Mouse (Mus musculus): ENCODE results near the gene Clk2. TPM values are rescaled to one million over a fixed set of nuclear protein-coding genes. Genes with fewer than 3 reads are reported as not detected.

Clk2 gene
- polyA plus RNA-seq, 1 experiment from 2014 or later: 29.5 TPM

- Histone ChIP-seq H3K4me2 (no peak overlapping the region), H3K4me3 (ENCODE audit: low read depth, low read length) (no peak overlapping the region), H3K27me3 (ENCODE audit: control insufficient read depth, insufficient read depth, low read length) (no peaks in the 10 kb centered on the region), H3K9ac (ENCODE audit: low read length) (no peak overlapping the region), H3K4me1 (ENCODE audit: control insufficient read depth, insufficient read depth, low read length) (peaks cover 47% of the 10 kb centered on the region), H3K27ac (ENCODE audit: low read depth, low read length) (no peak overlapping the region; the same call in 1 of the 2 replicates), H3K36me3 (ENCODE audit: control insufficient read depth, insufficient read depth, low read length) (peaks cover 9% of the 10 kb centered on the region; the same call in 1 of the 2 replicates), H3K9me3 (ENCODE audit: control insufficient read depth, low read length) (no peaks in the 10 kb centered on the region)
- ATAC-seq (ENCODE audit: low FRiP score) (no peak), DNase-seq (ENCODE audit: low spot score, missing footprints) (no peak)
- WGBS: 80% methylated on average over 5 of the region's 5 CpGs
These were observed 56.6 kb downstream of the Clk2 start for GRCm38 (mm10) chr3:89221167-89221566.

GRCm38 (mm10) chr3:89224796-89225195, 60.2 kb downstream of the Clk2 start:
- H3K4me3 ChIP-seq (ENCODE audit: low read depth, low read length): peak overlapping the region; percentile 63
- H3K4me2 ChIP-seq: peak overlapping the region; percentile 83
- peak; percentile 89 for DNase-seq (ENCODE audit: low spot score, missing footprints)
- H3K27me3 ChIP-seq (ENCODE audit: control insufficient read depth, insufficient read depth, low read length): no peaks in the 10 kb centered on the region
- 33% methylated on average over 11 of the region's 11 CpGs for WGBS
- no peak for ATAC-seq (ENCODE audit: low FRiP score)
- peaks cover 46% of the 10 kb centered on the region for H3K4me1 ChIP-seq (ENCODE audit: control insufficient read depth, insufficient read depth, low read length)
- peaks cover 9% of the 10 kb centered on the region; the same call in 1 of the 2 replicates for H3K36me3 ChIP-seq (ENCODE audit: control insufficient read depth, insufficient read depth, low read length)
- peak overlapping the region; percentile 89 for H3K27ac ChIP-seq (ENCODE audit: low read depth, low read length)
- H3K9ac ChIP-seq (ENCODE audit: low read length): peak overlapping the region; percentile 93
- H3K9me3 ChIP-seq (ENCODE audit: control insufficient read depth, low read length): no peaks in the 10 kb centered on the region

- Histone ChIP-seq H3K27ac (ENCODE audit: low read depth, low read length) (peak overlapping the region; percentile 89), H3K4me2 (peak overlapping the region; percentile 83), H3K9ac (ENCODE audit: low read length) (peak overlapping the region; percentile 93), H3K4me3 (ENCODE audit: low read depth, low read length) (peak overlapping the region; percentile 63), H3K36me3 (ENCODE audit: control insufficient read depth, insufficient read depth, low read length) (peaks cover 9% of the 10 kb centered on the region; the same call in 1 of the 2 replicates), H3K27me3 (ENCODE audit: control insufficient read depth, insufficient read depth, low read length) (no peaks in the 10 kb centered on the region), H3K9me3 (ENCODE audit: control insufficient read depth, low read length) (no peaks in the 10 kb centered on the region), H3K4me1 (ENCODE audit: control insufficient read depth, insufficient read depth, low read length) (peaks cover 46% of the 10 kb centered on the region)
- DNase-seq (ENCODE audit: low spot score, missing footprints) (peak; percentile 92), ATAC-seq (ENCODE audit: low FRiP score) (no peak; the same call in 1 of the 2 replicates)
- WGBS: 19% methylated on average over 12 of the region's 12 CpGs
These were observed 60.8 kb downstream of the Clk2 start for GRCm38 (mm10) chr3:89225321-89225815.

GRCm38 (mm10) chr3:89225918-89226317, 61.3 kb downstream of the Clk2 start:
- H3K9ac ChIP-seq (ENCODE audit: low read length): peak overlapping the region; percentile 93
- H3K4me1 ChIP-seq (ENCODE audit: control insufficient read depth, insufficient read depth, low read length): peaks cover 46% of the 10 kb centered on the region

GRCm38 (mm10) chr3:89226361-89226760, 61.8 kb downstream of the Clk2 start:
- peak; percentile 94 for DNase-seq (ENCODE audit: low spot score, missing footprints)
- no peaks in the 10 kb centered on the region for H3K27me3 ChIP-seq (ENCODE audit: control insufficient read depth, insufficient read depth, low read length)
- H3K9me3 ChIP-seq (ENCODE audit: control insufficient read depth, low read length): no peaks in the 10 kb centered on the region
- H3K4me1 ChIP-seq (ENCODE audit: control insufficient read depth, insufficient read depth, low read length): peaks cover 43% of the 10 kb centered on the region
- 5% methylated on average over 11 of the region's 11 CpGs for WGBS
- peaks cover 9% of the 10 kb centered on the region; the same call in 1 of the 2 replicates for H3K36me3 ChIP-seq (ENCODE audit: control insufficient read depth, insufficient read depth, low read length)
- H3K27ac ChIP-seq (ENCODE audit: low read depth, low read length): peak overlapping the region; percentile 89
- peak overlapping the region; percentile 93 for H3K9ac ChIP-seq (ENCODE audit: low read length)
- H3K4me2 ChIP-seq: peak overlapping the region; percentile 83
- no peak; the same call in none of the 2 replicates for ATAC-seq (ENCODE audit: low FRiP score)
- peak overlapping the region; percentile 63 for H3K4me3 ChIP-seq (ENCODE audit: low read depth, low read length)

More at GRCm38 (mm10) chr3:89225918-89226317, 61.3 kb downstream of the Clk2 start:
- H3K4me2 ChIP-seq: peak overlapping the region; percentile 83
- DNase-seq (ENCODE audit: low spot score, missing footprints) (peak; percentile 98), ATAC-seq (ENCODE audit: low FRiP score) (peak; percentile 82)
- peak overlapping the region; percentile 63 for H3K4me3 ChIP-seq (ENCODE audit: low read depth, low read length)
- peak overlapping the region; percentile 89 for H3K27ac ChIP-seq (ENCODE audit: low read depth, low read length)
- H3K27me3 ChIP-seq (ENCODE audit: control insufficient read depth, insufficient read depth, low read length): no peaks in the 10 kb centered on the region
- H3K36me3 ChIP-seq (ENCODE audit: control insufficient read depth, insufficient read depth, low read length): peaks cover 9% of the 10 kb centered on the region; the same call in 1 of the 2 replicates
- no peaks in the 10 kb centered on the region for H3K9me3 ChIP-seq (ENCODE audit: control insufficient read depth, low read length)
- WGBS: 11% methylated on average over 4 of the region's 4 CpGs

Other genes with a start within 250 kb of the Clk2 start
- gene Ash1l, start 214.2 kb upstream of the Clk2 start, polyA plus RNA-seq (2014; fragmentation: Nextera tagmentation; extraction: Ambion mirVana): 12.7 and 14.5 TPM in 2 replicates
- 148 and 157 TPM in 2 replicates for gene Dap3, start 213.6 kb upstream of the Clk2 start, polyA plus RNA-seq (2014; fragmentation: Nextera tagmentation; extraction: Ambion mirVana)
- gene Rusc1, start 71.5 kb upstream of the Clk2 start, polyA plus RNA-seq (2014; fragmentation: Nextera tagmentation; extraction: Ambion mirVana): 25.2 and 28.0 TPM in 2 replicates
- gene Gm43738, start 63.7 kb upstream of the Clk2 start, polyA plus RNA-seq (2014; fragmentation: Nextera tagmentation; extraction: Ambion mirVana): not detected in 2 replicates
- 342 TPM in 2 replicates for gene Fdps, start 62.8 kb upstream of the Clk2 start, polyA plus RNA-seq (2014; fragmentation: Nextera tagmentation; extraction: Ambion mirVana)
- gene Pklr, start 28.7 kb upstream of the Clk2 start, polyA plus RNA-seq (2014; fragmentation: Nextera tagmentation; extraction: Ambion mirVana): 1.7 and 2.2 TPM in 2 replicates
- gene Hcn3, start 4.6 kb upstream of the Clk2 start, polyA plus RNA-seq (2014; fragmentation: Nextera tagmentation; extraction: Ambion mirVana): 4.5 and 4.7 TPM in 2 replicates
- gene Scamp3, start 12.7 kb downstream of the Clk2 start, polyA plus RNA-seq (2014; fragmentation: Nextera tagmentation; extraction: Ambion mirVana): 74.4 and 77.2 TPM in 2 replicates
- 16.5 and 20.2 TPM in 2 replicates for gene Fam189b, start 18.3 kb downstream of the Clk2 start, polyA plus RNA-seq (2014; fragmentation: Nextera tagmentation; extraction: Ambion mirVana)
- gene Gba, start 38.1 kb downstream of the Clk2 start, polyA plus RNA-seq (2014; fragmentation: Nextera tagmentation; extraction: Ambion mirVana): 41.4 and 45.9 TPM in 2 replicates
- gene Thbs3, start 50.4 kb downstream of the Clk2 start, polyA plus RNA-seq (2014; fragmentation: Nextera tagmentation; extraction: Ambion mirVana): 50.7 and 55.8 TPM in 2 replicates
- 174 and 179 TPM in 2 replicates for gene Mtx1, start 62.3 kb downstream of the Clk2 start, polyA plus RNA-seq (2014; fragmentation: Nextera tagmentation; extraction: Ambion mirVana)
- gene Muc1, start 64.3 kb downstream of the Clk2 start, polyA plus RNA-seq (2014; fragmentation: Nextera tagmentation; extraction: Ambion mirVana): 2.7 and 4.4 TPM in 2 replicates
- gene Krtcap2, start 81.2 kb downstream of the Clk2 start, polyA plus RNA-seq (2014; fragmentation: Nextera tagmentation; extraction: Ambion mirVana): 261 and 270 TPM in 2 replicates
- gene Trim46, start 81.5 kb downstream of the Clk2 start, polyA plus RNA-seq (2014; fragmentation: Nextera tagmentation; extraction: Ambion mirVana): 7.1 and 8.5 TPM in 2 replicates
- 83.0 and 87.2 TPM in 2 replicates for gene Dpm3, start 94.6 kb downstream of the Clk2 start, polyA plus RNA-seq (2014; fragmentation: Nextera tagmentation; extraction: Ambion mirVana)
- 33.0 and 34.7 TPM in 2 replicates for gene Slc50a1, start 105.8 kb downstream of the Clk2 start, polyA plus RNA-seq (2014; fragmentation: Nextera tagmentation; extraction: Ambion mirVana)
- 12.2 and 12.5 TPM in 2 replicates for gene Efna1, start 116.3 kb downstream of the Clk2 start, polyA plus RNA-seq (2014; fragmentation: Nextera tagmentation; extraction: Ambion mirVana)
- 4.6 and 6.4 TPM in 2 replicates for gene Efna3, start 158.2 kb downstream of the Clk2 start, polyA plus RNA-seq (2014; fragmentation: Nextera tagmentation; extraction: Ambion mirVana)
- gene Efna4, start 173.2 kb downstream of the Clk2 start, polyA plus RNA-seq (2014; fragmentation: Nextera tagmentation; extraction: Ambion mirVana): 15.3 and 17.5 TPM in 2 replicates
- gene Adam15, start 185.2 kb downstream of the Clk2 start, polyA plus RNA-seq (2014; fragmentation: Nextera tagmentation; extraction: Ambion mirVana): 17.0 and 18.7 TPM in 2 replicates
- 0.33 TPM in 1 of 2 replicates, not detected in the other for gene Dcst2, start 197.2 kb downstream of the Clk2 start, polyA plus RNA-seq (2014; fragmentation: Nextera tagmentation; extraction: Ambion mirVana)
- gene Dcst1, start 200.5 kb downstream of the Clk2 start, polyA plus RNA-seq (2014; fragmentation: Nextera tagmentation; extraction: Ambion mirVana): 0.23 and 0.40 TPM in 2 replicates
- gene Zbtb7b, start 230.0 kb downstream of the Clk2 start, polyA plus RNA-seq (2014; fragmentation: Nextera tagmentation; extraction: Ambion mirVana): 0.27 and 0.32 TPM in 2 replicates
- 0.52 TPM in 1 of 2 replicates, not detected in the other for gene Lenep, start 238.0 kb downstream of the Clk2 start, polyA plus RNA-seq (2014; fragmentation: Nextera tagmentation; extraction: Ambion mirVana)
- 25.0 and 25.4 TPM in 2 replicates for gene Flad1, start 247.1 kb downstream of the Clk2 start, polyA plus RNA-seq (2014; fragmentation: Nextera tagmentation; extraction: Ambion mirVana)

All from midbrain, embryonic 11.5 days (tissue).